Mouse (Mus musculus): ENCODE measurements around the gene Igfbp3.

GRCm38 (mm10) chr11:7234981-7235609 lies 21.4 kb upstream of the Igfbp3 start:
- TF ChIP-seq POLR2A (IDR thresholded peaks at IDR 0.05; ENCODE audit: control insufficient read depth, low read depth, low read length) = no peak
- TF ChIP-seq CTCF (IDR thresholded peaks at IDR 0.05; ENCODE audit: control insufficient read depth, insufficient read depth, insufficient replicate concordance, low read depth, low read length) = no peak
